Mouse (Mus musculus) stomach, adult 2 months (tissue): ENCODE results near the gene Mrps12. TPM values are rescaled to one million over a fixed set of nuclear protein-coding genes. Genes with fewer than 3 reads are reported as not detected.

Experiments used
- polyA plus RNA-seq: library from polyadenylated mRNA; depleted of rRNA; stranded (reverse); fragments of >200 nt; gene quantifications from 2 replicates; pipeline ENCODE4 v1.2.3, GENCODE M21; 2012; rRNA removed

Mrps12 gene
- polyA plus RNA-seq, result 59.5 and 86.8 TPM in 2 replicates

DNA sequence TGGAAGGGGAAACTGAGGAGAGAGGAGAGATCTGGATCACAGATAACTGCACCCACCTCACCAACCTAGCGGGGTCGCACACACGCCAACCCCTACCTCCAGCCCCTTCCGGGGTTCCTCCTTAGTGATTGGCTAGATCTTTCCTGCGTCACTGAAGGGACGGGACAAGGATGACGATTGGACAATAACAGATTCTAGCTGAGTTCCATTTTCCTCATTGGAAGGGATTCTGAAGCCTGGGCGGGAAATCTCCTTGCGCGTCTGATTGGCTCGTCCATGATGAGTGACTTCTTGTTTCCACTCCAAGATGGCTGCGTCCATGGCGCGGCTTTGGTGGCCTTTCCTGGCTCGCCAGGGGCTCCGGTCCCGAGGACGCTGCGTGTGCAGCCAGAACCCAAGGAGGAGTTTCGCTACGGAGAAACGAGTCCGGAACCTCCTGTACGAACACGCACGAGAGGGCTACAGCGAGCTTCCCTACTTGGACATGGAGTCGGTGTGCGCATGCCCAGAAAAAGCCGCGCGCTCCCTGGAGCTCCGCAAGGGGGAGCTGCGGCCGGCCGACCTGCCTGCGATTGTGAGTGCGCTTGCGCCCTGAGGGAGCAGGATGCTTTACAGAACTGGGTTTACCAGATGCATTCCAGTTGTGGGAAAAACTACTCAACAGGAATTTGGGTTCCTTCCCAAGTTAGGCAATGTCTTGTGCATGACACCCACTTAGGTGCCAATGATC is at the start of gene Mrps12, which contains the start of gene Sars2:
Gene Mrps12 (minus strand): TSS at position 112 of the 730 bp plus-strand sequence.
Gene Sars2 (plus strand): TSS at position 284 of the 730 bp plus-strand sequence.

DNA sequence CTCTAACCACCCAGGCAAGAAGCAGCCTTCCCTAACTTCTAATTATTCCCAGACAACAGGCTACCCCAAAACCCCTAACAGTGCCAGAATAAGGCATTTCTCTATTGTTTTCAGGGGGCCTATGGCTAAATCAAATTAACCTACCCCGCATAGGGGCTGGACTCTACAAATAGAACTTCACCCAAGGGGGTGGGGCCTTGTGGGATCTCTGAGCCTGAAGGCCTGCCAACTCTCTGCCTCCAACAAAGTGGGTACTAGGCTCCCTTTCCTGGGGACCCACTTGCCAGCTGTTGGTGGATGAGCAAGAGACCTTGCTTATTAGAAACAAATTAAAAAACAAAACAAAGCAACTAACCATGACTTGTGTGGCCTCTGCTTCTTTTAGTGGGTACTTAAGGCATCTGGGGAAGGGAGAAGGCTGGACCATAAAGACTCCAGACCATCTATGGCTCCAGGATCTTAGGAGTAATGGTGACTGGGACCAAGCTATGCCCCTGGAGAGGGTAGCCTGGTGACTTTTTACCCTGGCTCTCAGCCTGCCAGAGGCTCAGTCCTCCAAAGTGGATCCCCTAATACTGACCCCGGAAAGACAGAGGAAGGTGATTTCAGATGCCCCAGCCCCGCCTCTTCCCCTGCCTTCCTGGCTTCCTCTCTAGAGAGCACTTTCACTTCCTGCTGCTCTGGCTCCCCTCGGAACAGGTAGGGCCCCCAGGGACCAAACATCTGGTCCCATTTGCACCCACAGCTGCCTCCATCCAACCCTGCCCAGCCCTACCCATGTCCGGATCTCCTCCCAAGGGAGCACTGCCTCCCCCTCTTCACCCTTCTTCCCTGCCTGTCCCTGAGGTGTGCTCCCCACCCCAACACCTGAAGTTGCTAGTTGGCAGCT is 46.9 kb upstream of the Mrps12 start, which contains the start of gene Rinl:
Gene Rinl (plus strand): TSS at position 663 of the 889 bp plus-strand sequence.

DNA sequence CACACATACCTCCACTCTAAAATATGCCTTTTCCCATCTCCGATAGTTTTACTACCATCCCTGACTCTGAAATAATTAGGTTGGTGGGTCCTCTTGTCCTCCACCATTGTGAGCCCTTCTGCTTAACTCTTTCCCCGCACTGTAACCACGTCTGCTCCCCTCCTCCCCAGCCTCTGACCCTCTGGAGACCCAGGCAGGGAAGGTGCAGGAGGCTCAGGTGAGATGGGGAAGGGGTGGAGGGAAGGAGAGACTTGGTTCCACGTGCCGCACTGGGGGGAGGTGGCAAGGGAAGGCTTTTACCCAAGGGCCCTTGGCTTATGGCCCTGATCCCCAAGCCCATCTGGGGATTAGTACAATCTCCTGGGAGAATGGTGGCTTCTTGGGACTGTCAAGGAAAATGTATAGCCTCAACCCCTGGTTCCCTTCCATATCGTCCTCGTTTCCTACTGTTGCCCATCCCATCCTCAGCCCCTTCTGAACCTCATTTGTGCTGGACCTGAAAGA is 25.9 kb upstream of the Mrps12 start, which contains the start of gene Nfkbib:
Gene Nfkbib (minus strand): TSS at position 51 of the 504 bp plus-strand sequence.

DNA sequence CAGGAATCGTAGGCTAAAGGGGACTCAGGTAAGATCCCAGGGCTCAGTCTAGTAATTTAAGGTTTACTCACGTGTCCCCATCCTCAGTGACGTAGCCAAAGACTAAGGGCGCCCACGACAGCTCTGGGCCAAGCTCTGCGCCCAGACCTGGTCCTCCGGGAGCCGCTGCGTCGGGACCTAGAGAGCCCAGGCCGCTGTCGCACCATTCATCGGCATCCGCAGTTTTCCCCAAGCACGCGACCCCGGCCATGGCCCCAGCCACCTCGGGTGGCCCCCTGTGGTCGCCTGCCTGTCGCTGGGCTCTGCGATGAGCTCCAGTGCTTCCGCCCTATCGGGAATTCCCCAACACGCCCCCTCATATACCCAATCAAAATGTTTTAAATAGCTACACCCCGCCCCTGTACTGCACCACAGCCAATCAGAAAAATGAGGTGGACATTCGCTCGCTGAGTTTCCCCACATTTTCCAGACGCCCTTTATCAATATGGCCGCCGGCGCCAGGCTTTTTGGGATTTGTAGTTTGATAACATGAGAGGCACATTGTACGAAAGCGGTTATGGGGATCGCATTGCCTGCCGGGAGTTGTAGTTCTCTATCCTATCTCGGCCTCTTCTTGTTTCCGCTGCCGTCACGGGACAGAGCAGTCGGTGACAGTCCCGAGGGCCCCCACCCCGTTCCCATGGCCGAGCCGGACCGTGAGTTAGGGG is 24.7 kb upstream of the Mrps12 start, which contains the start of gene Sirt2:
Gene Sirt2 (plus strand): TSS at position 563 of the 707 bp plus-strand sequence.

DNA sequence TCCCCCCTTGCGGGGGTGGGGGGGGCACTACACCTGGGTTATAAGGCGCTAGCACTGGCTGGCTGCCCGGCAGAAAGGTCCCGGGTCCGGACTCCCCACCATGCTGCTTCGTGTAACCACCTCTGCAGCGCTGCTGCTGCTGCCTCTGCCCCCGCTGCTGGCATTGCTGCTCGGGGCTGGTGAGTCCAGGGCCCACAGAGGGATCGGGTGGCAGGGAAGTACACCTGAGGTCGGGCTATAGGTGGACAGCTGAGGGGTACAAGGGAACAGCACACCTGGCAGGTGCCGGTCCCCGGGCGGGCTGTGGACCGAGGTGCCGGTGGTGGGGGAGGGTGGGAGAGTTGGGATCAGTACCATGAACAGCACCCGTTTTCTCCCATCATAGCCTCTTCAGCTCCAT is 14.5 kb upstream of the Mrps12 start, which contains the start of gene Ccer2:
Gene Ccer2 (plus strand): TSS at position 96 of the 400 bp plus-strand sequence.

DNA sequence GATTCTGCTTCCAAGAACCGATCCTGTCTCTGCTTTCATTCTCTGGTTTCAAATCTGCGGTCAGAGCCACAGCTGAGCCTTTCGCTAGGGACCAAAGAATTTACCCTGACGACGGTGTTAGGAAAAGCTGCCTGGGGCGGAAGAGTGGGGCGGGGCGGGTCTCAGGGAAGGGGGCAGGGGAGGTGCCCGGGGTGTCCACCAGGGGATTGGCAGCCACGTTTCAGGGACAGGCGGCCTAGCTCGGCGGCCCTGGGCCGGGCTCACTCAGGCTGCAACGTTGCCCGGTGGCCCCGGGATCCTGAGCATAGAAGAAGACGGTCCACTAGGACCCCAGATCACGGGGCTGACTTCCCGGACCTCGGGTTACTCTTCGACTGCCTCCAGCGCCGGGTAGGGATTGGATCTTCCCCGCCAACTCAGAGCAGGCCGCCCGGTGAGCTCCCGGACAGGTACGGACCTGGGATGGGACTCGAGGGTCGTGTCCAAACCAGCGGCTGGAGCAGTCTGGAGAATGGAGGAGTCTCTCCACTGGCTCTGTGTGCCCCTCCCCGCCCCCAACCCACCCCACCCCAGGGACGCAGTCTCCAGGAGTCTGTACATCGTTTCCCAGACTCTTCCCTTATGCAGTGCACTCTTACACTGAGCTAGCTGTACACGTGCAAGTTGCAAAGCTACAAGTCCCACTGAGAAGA is 24.9 kb downstream of the Mrps12 start, which contains the start of gene Fbxo17:
Gene Fbxo17 (plus strand): TSS at position 215 of the 692 bp plus-strand sequence.

DNA sequence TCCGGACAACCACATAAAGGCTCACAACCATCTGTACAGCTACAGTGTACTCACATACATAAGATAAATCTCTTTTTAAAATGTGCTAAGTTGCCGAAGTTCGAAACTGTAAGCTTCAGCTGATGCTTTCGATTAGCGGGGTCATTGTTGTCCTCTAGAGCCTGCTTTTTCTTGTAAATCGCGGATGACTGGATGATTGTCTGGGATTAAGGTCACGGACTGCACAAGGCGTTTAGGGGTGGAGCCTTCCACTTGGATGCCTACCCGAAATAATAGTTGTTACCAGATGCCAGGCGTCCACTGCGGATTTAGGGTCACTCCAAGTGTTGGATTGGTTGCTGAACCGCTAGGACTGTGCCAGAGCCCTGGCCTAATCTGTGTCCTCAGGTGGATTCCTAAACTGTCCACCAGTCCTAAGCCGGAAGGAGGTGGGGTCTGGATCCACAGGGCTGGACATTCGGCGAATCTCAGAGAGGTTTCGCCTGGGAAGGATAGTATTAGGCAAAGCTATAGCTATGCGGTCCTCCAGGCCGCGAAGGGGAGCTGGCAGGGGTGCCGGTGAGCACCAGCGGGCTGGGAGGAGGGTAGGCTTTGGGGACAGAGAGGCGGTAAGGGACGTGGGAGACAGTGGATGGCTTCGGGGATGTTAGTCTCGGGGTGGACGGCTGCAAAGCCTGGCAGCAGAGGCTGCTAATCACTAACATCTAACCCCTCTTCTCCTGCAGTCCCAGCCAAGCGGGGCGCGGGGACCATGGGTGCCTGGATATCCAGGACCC is 48.9 kb downstream of the Mrps12 start, which contains the start of gene Fbxo27:
Gene Fbxo27 (plus strand): TSS at position 305 of the 776 bp plus-strand sequence.

Other genes starting within 250 kb of the Mrps12 start
- not detected in 2 replicates for gene Ifnl2, start 231.4 kb downstream of the Mrps12 start, polyA plus RNA-seq
- gene Ifnl3, start 219.0 kb downstream of the Mrps12 start, polyA plus RNA-seq, result not detected in 2 replicates
- gene Sycn, start 200.9 kb downstream of the Mrps12 start, polyA plus RNA-seq, result 12.7 and 29.8 TPM in 2 replicates
- gene Nccrp1, start 194.6 kb downstream of the Mrps12 start, polyA plus RNA-seq, result 21.6 and 26.7 TPM in 2 replicates
- gene Samd4b, start 143.7 kb downstream of the Mrps12 start, polyA plus RNA-seq, result 45.2 and 47.7 TPM in 2 replicates
- 50.1 and 60.8 TPM in 2 replicates for gene Pak4, start 143.6 kb downstream of the Mrps12 start, polyA plus RNA-seq
- gene Acp7, start 110.5 kb downstream of the Mrps12 start, polyA plus RNA-seq, result 10.0 and 30.7 TPM in 2 replicates
- 3.5 and 6.7 TPM in 2 replicates for gene Fbxo27, start 49.0 kb downstream of the Mrps12 start, polyA plus RNA-seq
- 1.9 and 3.6 TPM in 2 replicates for gene Fbxo17, start 25.0 kb downstream of the Mrps12 start, polyA plus RNA-seq
- gene Sars2, start 172 bp upstream of the Mrps12 start, polyA plus RNA-seq, result 16.3 and 17.0 TPM in 2 replicates
- gene Ccer2, start 14.4 kb upstream of the Mrps12 start, polyA plus RNA-seq, result not detected in 2 replicates
- gene Sirt2, start 24.9 kb upstream of the Mrps12 start, polyA plus RNA-seq, result 27.3 and 27.5 TPM in 2 replicates
- 37.7 and 47.8 TPM in 2 replicates for gene Nfkbib, start 25.7 kb upstream of the Mrps12 start, polyA plus RNA-seq
- gene Rinl, start 47.1 kb upstream of the Mrps12 start, polyA plus RNA-seq, result 1.2 and 2.8 TPM in 2 replicates
- gene Hnrnpl, start 66.7 kb upstream of the Mrps12 start, polyA plus RNA-seq, result 55.2 and 66.9 TPM in 2 replicates
- gene Ech1, start 83.4 kb upstream of the Mrps12 start, polyA plus RNA-seq, result 174 and 196 TPM in 2 replicates
- 260 and 273 TPM in 2 replicates for gene Lgals4, start 92.0 kb upstream of the Mrps12 start, polyA plus RNA-seq
- gene Lgals7, start 122.0 kb upstream of the Mrps12 start, polyA plus RNA-seq, result 1,372 and 1,393 TPM in 2 replicates
- 1.5 and 3.3 TPM in 2 replicates for gene Capn12, start 139.6 kb upstream of the Mrps12 start, polyA plus RNA-seq
- gene Actn4, start 220.5 kb upstream of the Mrps12 start, polyA plus RNA-seq, result 295 and 310 TPM in 2 replicates
- gene Eif3k, start 240.0 kb upstream of the Mrps12 start, polyA plus RNA-seq, result 86.0 and 100 TPM in 2 replicates
- gene Map4k1, start 240.2 kb upstream of the Mrps12 start, polyA plus RNA-seq, result 1.3 and 2.2 TPM in 2 replicates